Mouse (Mus musculus): Measurements from ENCODE around the gene Cdca7.

GRCm38 (mm10) chr2:72478921-72479320 lies 3.0 kb downstream of the Cdca7 start:
- TF ChIP-seq CTCF (IDR thresholded peaks at IDR 0.05; ENCODE audit: low read depth, low read length), result no peak
- no peak for TF ChIP-seq POLR2A (IDR thresholded peaks at IDR 0.05; ENCODE audit: borderline replicate concordance, low read depth, low read length)

Measured in bone marrow macrophage, adult 2 months (primary cell).